Mouse (Mus musculus) T-helper 1 cell (primary cell): ENCODE results near the gene Sirt2.

Experiments used
- in situ Hi-C: fragments of 300-600 bp; cut with MboI, MseI; formaldehyde crosslinking; loops from one replicate; pipeline ENCODE4 v1.15.1; 2025; ENCODE audit warnings: high pct_unique_total_duplicates

Gene Sirt2

DNA sequence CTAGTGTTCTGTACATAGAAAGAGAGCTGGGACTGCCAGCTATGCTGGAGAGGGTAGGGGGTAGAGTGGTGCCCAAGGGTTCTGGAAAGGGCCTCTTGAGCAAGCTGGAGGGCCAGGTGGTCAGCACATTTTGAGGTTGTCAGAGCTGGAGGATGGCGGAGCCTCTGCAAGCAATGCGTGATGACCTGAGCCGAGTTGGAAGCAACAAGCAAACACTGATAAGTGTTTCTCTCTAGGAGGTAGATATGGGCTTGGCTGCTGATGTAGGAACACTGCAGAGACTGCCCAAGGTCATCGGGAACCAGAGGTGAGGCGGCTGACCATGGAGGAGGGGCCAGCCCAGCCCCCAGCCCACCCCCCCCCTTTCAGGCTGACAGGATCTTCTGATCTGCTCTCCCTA, 64.4 kb downstream of the Sirt2 start:
- in situ Hi-C loops, result no loop called here

DNA sequence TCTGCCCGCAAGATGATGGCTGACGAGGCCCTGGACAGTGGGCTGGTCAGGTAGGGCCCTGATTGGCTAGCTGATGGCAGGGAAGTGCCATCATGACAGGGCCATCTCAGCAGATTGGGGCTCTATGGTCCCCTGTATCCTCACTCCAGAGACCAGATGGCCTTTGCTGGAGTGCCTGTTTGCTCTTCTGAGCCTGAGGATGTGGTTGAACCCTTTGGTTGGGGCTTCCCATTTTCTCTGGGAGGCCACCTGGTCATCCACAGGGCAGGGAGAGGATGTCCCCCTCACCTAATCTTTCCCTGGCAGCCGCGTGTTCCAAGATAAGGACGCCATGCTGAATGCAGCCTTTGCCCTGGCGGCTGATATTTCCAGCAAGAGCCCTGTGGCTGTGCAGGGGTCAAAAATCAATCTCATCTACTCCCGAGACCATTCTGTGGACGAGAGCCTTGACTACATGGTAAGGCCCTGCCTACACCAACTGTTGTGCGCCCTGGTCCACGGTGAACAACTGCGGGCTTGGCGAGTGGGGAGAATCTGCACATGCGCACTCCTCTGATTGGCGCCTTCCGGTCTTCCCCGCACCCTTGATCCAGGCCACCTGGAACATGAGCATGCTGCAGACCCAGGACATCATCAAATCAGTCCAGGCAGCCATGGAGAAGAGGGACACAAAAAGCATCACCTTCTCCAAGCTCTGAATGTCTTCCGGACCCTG, 65.0 kb downstream of the Sirt2 start:
- in situ Hi-C loops, result no loop called here

DNA sequence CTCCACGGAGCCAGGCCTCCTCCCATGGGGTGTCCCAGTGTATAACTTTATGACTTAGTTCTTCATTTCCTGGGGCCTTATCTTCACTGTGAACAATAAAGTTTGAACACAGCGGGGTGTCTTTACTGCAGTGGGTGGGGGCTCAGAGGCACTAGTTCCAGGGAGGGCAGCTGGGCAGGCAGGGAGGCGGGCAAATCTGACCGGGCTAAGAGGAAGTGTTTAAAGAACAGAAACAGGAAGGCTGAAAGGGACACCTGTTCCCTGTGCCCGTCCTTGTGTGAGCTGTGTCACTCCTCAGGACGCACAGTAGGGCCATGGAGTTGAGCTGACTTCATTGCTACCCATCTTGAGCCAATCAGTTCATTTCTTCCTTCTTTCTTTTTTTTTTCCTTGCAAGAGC, 65.6 kb downstream of the Sirt2 start:
- in situ Hi-C loops, result no loop called here

DNA sequence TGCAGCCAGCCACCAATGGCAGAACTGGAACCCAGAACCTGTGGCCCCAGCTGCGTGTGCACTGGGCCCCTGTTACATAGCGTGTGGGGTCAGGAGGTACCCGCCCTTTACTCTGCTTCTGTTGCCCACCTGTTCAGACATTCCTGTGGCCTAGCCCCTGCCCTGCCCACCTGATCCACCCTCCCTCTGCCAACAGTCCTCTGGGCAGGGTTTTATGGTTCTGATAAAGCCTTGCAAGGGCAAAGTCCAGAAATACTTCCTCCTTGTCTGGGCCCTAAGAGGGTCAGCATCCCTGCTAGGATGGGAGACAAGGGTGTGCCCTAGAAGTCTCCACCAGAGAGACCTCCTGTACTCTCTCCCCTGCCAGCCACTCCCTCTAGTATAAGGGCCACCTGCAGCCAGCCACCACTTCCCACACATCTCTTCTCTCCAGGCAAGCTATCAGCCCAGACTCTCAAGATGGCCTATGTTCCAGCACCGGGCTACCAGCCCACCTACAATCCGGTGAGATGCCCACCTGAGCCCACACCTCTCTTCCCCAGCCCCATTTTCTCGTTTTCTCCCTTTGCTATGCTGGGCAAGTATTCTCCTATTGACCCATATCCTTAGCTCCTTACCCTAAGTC, 67.3 kb downstream of the Sirt2 start, which contains the start of gene Lgals4:
TSS of gene Lgals4 (plus strand) at position 132 of the 625 bp plus-strand sequence.
- in situ Hi-C loops, result no loop called here

DNA sequence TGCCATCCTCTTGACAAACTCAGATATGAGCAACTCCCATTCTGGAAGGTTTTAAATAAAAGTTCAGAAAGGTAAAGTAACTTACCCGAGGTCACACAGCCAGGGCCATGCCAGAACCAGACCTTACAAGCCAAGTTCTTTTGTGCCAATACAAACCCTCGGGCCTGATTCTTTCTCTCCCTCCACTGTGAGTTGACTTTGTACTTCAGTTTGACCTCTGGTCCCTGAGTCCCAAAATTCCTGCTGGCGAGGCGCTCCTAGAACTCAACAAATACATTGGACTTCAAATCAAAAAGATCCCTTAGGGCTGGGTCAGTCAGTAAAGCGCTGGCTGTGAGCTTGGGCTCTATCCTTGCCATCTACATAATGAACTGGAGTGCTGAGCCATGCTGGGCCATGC, 70.4 kb downstream of the Sirt2 start:
- in situ Hi-C loops, result no loop called here
